Mouse (Mus musculus): ENCODE results near the gene Pold2. TPM values are rescaled to one million over a fixed set of nuclear protein-coding genes. Genes with fewer than 3 reads are reported as not detected.

The Pold2 gene
- polyA plus RNA-seq, 1 experiment from 2014 or later, result 46.8 TPM

- Histone ChIP-seq H3K4me3 (replicated peaks; ENCODE audit: low read length) (no peak overlapping the region), H3K27ac (no peak overlapping the region), H3K4me1 (replicated peaks; ENCODE audit: control insufficient read depth, insufficient read depth, low read length) (no peaks in the 10 kb centered on the region), H3K36me3 (replicated peaks; ENCODE audit: control insufficient read depth, insufficient read depth) (no peaks in the 10 kb centered on the region), H3K27me3 (ENCODE audit: control insufficient read depth, insufficient read depth, low read length) (no peaks in the 10 kb centered on the region), H3K9me3 (ENCODE audit: control insufficient read depth, low read length) (no peaks in the 10 kb centered on the region), H3K4me2 (replicated peaks) (no peak overlapping the region), H3K9ac (no peak overlapping the region)
- no peak for ATAC-seq (ENCODE audit: low FRiP score)
- DNase-seq (ENCODE audit: low spot score), result no peak
- WGBS, result 81% methylated on average over 4 of the region's 4 CpGs
Measured at GRCm38 (mm10) chr11:5913936-5914335, 35.8 kb upstream of the Pold2 start.

GRCm38 (mm10) chr11:5913256-5913655 is 35.2 kb upstream of the Pold2 start:
- H3K9ac ChIP-seq, result no peak overlapping the region
- DNase-seq (ENCODE audit: low spot score) (no peak), ATAC-seq (ENCODE audit: low FRiP score) (no peak)
- H3K27ac ChIP-seq, result no peak overlapping the region
- H3K27me3 ChIP-seq (ENCODE audit: control insufficient read depth, insufficient read depth, low read length), result no peaks in the 10 kb centered on the region
- WGBS, result 71% methylated on average over 8 of the region's 8 CpGs
- no peaks in the 10 kb centered on the region for H3K4me1 ChIP-seq (replicated peaks; ENCODE audit: control insufficient read depth, insufficient read depth, low read length)
- no peaks in the 10 kb centered on the region for H3K36me3 ChIP-seq (replicated peaks; ENCODE audit: control insufficient read depth, insufficient read depth)
- no peak overlapping the region for H3K4me3 ChIP-seq (replicated peaks; ENCODE audit: low read length)
- H3K4me2 ChIP-seq (replicated peaks), result no peak overlapping the region
- no peaks in the 10 kb centered on the region for H3K9me3 ChIP-seq (ENCODE audit: control insufficient read depth, low read length)

GRCm38 (mm10) chr11:5912635-5913034 is 34.5 kb upstream of the Pold2 start:
- Histone ChIP-seq H3K9me3 (ENCODE audit: control insufficient read depth, low read length) (no peaks in the 10 kb centered on the region), H3K4me1 (replicated peaks; ENCODE audit: control insufficient read depth, insufficient read depth, low read length) (no peaks in the 10 kb centered on the region), H3K4me3 (replicated peaks; ENCODE audit: low read length) (no peak overlapping the region), H3K27ac (no peak overlapping the region), H3K36me3 (replicated peaks; ENCODE audit: control insufficient read depth, insufficient read depth) (no peaks in the 10 kb centered on the region), H3K4me2 (replicated peaks) (no peak overlapping the region), H3K27me3 (ENCODE audit: control insufficient read depth, insufficient read depth, low read length) (no peaks in the 10 kb centered on the region), H3K9ac (no peak overlapping the region)
- 30% methylated on average over 5 of the region's 5 CpGs for WGBS
- ATAC-seq (ENCODE audit: low FRiP score) (no peak), DNase-seq (ENCODE audit: low spot score) (peak; percentile 66)

- 91% methylated on average over 4 of the region's 4 CpGs for WGBS
- H3K4me3 ChIP-seq (replicated peaks; ENCODE audit: low read length), result no peak overlapping the region
- H3K4me2 ChIP-seq (replicated peaks), result no peak overlapping the region
- no peaks in the 10 kb centered on the region for H3K9me3 ChIP-seq (ENCODE audit: control insufficient read depth, low read length)
- no peak overlapping the region for H3K9ac ChIP-seq
- H3K4me1 ChIP-seq (replicated peaks; ENCODE audit: control insufficient read depth, insufficient read depth, low read length), result no peaks in the 10 kb centered on the region
- DNase-seq (ENCODE audit: low spot score) (no peak), ATAC-seq (ENCODE audit: low FRiP score) (no peak)
- no peaks in the 10 kb centered on the region for H3K36me3 ChIP-seq (replicated peaks; ENCODE audit: control insufficient read depth, insufficient read depth)
- no peak overlapping the region for H3K27ac ChIP-seq
- H3K27me3 ChIP-seq (ENCODE audit: control insufficient read depth, insufficient read depth, low read length), result no peaks in the 10 kb centered on the region
Measured at GRCm38 (mm10) chr11:5908642-5909041, 30.6 kb upstream of the Pold2 start.

GRCm38 (mm10) chr11:5907096-5907495 is 29.0 kb upstream of the Pold2 start:
- ATAC-seq (ENCODE audit: low FRiP score), result no peak
- 30% methylated on average over 5 of the region's 5 CpGs for WGBS
- H3K27ac ChIP-seq, result no peak overlapping the region

GRCm38 (mm10) chr11:5905778-5906518 is 27.9 kb upstream of the Pold2 start:
- 82% methylated on average over 10 of the region's 10 CpGs for WGBS
- peaks cover 17% of the 10 kb centered on the region for H3K4me1 ChIP-seq (replicated peaks; ENCODE audit: control insufficient read depth, insufficient read depth, low read length)
- H3K27me3 ChIP-seq (ENCODE audit: control insufficient read depth, insufficient read depth, low read length), result no peaks in the 10 kb centered on the region
- no peaks in the 10 kb centered on the region for H3K36me3 ChIP-seq (replicated peaks; ENCODE audit: control insufficient read depth, insufficient read depth)
- H3K27ac ChIP-seq, result no peak overlapping the region
- ATAC-seq (ENCODE audit: low FRiP score) (no peak), DNase-seq (ENCODE audit: low spot score) (no peak)
- no peak overlapping the region for H3K4me2 ChIP-seq (replicated peaks)
- no peak overlapping the region for H3K4me3 ChIP-seq (replicated peaks; ENCODE audit: low read length)
- no peaks in the 10 kb centered on the region for H3K9me3 ChIP-seq (ENCODE audit: control insufficient read depth, low read length)
- no peak overlapping the region for H3K9ac ChIP-seq

More at GRCm38 (mm10) chr11:5907096-5907495, 29.0 kb upstream of the Pold2 start:
- no peaks in the 10 kb centered on the region for H3K36me3 ChIP-seq (replicated peaks; ENCODE audit: control insufficient read depth, insufficient read depth)
- peaks cover 7% of the 10 kb centered on the region for H3K4me1 ChIP-seq (replicated peaks; ENCODE audit: control insufficient read depth, insufficient read depth, low read length)
- no peak overlapping the region for H3K9ac ChIP-seq
- H3K27me3 ChIP-seq (ENCODE audit: control insufficient read depth, insufficient read depth, low read length), result no peaks in the 10 kb centered on the region
- no peak overlapping the region for H3K4me3 ChIP-seq (replicated peaks; ENCODE audit: low read length)
- H3K9me3 ChIP-seq (ENCODE audit: control insufficient read depth, low read length), result no peaks in the 10 kb centered on the region
- H3K4me2 ChIP-seq (replicated peaks), result no peak overlapping the region
- no peak for DNase-seq (ENCODE audit: low spot score)

GRCm38 (mm10) chr11:5904871-5905270 is 26.8 kb upstream of the Pold2 start:
- no peak for ATAC-seq (ENCODE audit: low FRiP score)
- Histone ChIP-seq H3K4me3 (replicated peaks; ENCODE audit: low read length) (no peak overlapping the region), H3K36me3 (replicated peaks; ENCODE audit: control insufficient read depth, insufficient read depth) (no peaks in the 10 kb centered on the region), H3K9ac (no peak overlapping the region), H3K4me2 (replicated peaks) (no peak overlapping the region), H3K27ac (no peak overlapping the region), H3K27me3 (ENCODE audit: control insufficient read depth, insufficient read depth, low read length) (no peaks in the 10 kb centered on the region), H3K4me1 (replicated peaks; ENCODE audit: control insufficient read depth, insufficient read depth, low read length) (peaks cover 17% of the 10 kb centered on the region), H3K9me3 (ENCODE audit: control insufficient read depth, low read length) (no peaks in the 10 kb centered on the region)
- 96% methylated on average over 6 of the region's 6 CpGs for WGBS
- DNase-seq (ENCODE audit: low spot score), result no peak

- Histone ChIP-seq H3K4me3 (replicated peaks; ENCODE audit: low read length) (no peak overlapping the region), H3K27me3 (ENCODE audit: control insufficient read depth, insufficient read depth, low read length) (no peaks in the 10 kb centered on the region), H3K36me3 (replicated peaks; ENCODE audit: control insufficient read depth, insufficient read depth) (no peaks in the 10 kb centered on the region), H3K4me2 (replicated peaks) (no peak overlapping the region), H3K4me1 (replicated peaks; ENCODE audit: control insufficient read depth, insufficient read depth, low read length) (peaks cover 17% of the 10 kb centered on the region), H3K27ac (no peak overlapping the region), H3K9me3 (ENCODE audit: control insufficient read depth, low read length) (no peaks in the 10 kb centered on the region), H3K9ac (no peak overlapping the region)
- 83% methylated on average over 19 of the region's 19 CpGs for WGBS
- ATAC-seq (ENCODE audit: low FRiP score) (no peak), DNase-seq (ENCODE audit: low spot score) (no peak)
Measured at GRCm38 (mm10) chr11:5904357-5904756, 26.3 kb upstream of the Pold2 start.

GRCm38 (mm10) chr11:5903844-5904243 is 25.8 kb upstream of the Pold2 start:
- Histone ChIP-seq H3K4me2 (replicated peaks) (no peak overlapping the region), H3K27ac (no peak overlapping the region), H3K27me3 (ENCODE audit: control insufficient read depth, insufficient read depth, low read length) (no peaks in the 10 kb centered on the region), H3K9me3 (ENCODE audit: control insufficient read depth, low read length) (no peaks in the 10 kb centered on the region), H3K4me3 (replicated peaks; ENCODE audit: low read length) (no peak overlapping the region), H3K4me1 (replicated peaks; ENCODE audit: control insufficient read depth, insufficient read depth, low read length) (peaks cover 17% of the 10 kb centered on the region), H3K36me3 (replicated peaks; ENCODE audit: control insufficient read depth, insufficient read depth) (no peaks in the 10 kb centered on the region), H3K9ac (no peak overlapping the region)
- no peak for DNase-seq (ENCODE audit: low spot score)
- 81% methylated on average over 2 of the region's 2 CpGs for WGBS
- no peak for ATAC-seq (ENCODE audit: low FRiP score)
